Mouse (Mus musculus) mature B cell (primary cell): ENCODE results near the gene Tut1.
"Not testable (repeated sequence)": the region's sequence is repeated elsewhere in the genome, so short reads cannot be mapped to it uniquely, and the experiment has no call there.

Source experiments
- in situ Hi-C: fragments of 300-500 bp; cut with MboI; formaldehyde crosslinking; loops from 2 replicates; pipeline ENCODE4 v1.14.3; 2019

Gene Tut1

GRCm38 (mm10) chr19:8942276-8942964 is 11.2 kb upstream of the Tut1 start:
- in situ Hi-C loops: no loop called here

- in situ Hi-C loops: no loop called here
Measured at GRCm38 (mm10) chr19:8943047-8943446, 10.6 kb upstream of the Tut1 start.

GRCm38 (mm10) chr19:8944062-8944461 is 9.6 kb upstream of the Tut1 start:
- in situ Hi-C loops: no loop called here

- in situ Hi-C loops: no loop called here
Measured at GRCm38 (mm10) chr19:8944750-8945149, 8.9 kb upstream of the Tut1 start.

- in situ Hi-C loops: no loop called here
Measured at GRCm38 (mm10) chr19:8945251-8945650, 8.4 kb upstream of the Tut1 start.

- in situ Hi-C loops: no loop called here
Measured at GRCm38 (mm10) chr19:8946929-8947328, 6.7 kb upstream of the Tut1 start.

GRCm38 (mm10) chr19:8950190-8950589 is 3.5 kb upstream of the Tut1 start:
- in situ Hi-C loops: no loop called here

- in situ Hi-C loops: no loop called here
Measured at GRCm38 (mm10) chr19:8952241-8952640, 1.4 kb upstream of the Tut1 start.

- in situ Hi-C loops: no loop called here
Measured at GRCm38 (mm10) chr19:8954171-8954570, 524 bp downstream of the Tut1 start.

GRCm38 (mm10) chr19:8962256-8962655 is 8.6 kb downstream of the Tut1 start:
- in situ Hi-C loops: no loop called here

- in situ Hi-C loops: no loop called here
Measured at GRCm38 (mm10) chr19:8965075-8965474, 11.4 kb downstream of the Tut1 start.

GRCm38 (mm10) chr19:8965771-8966170 is 12.1 kb downstream of the Tut1 start:
- in situ Hi-C loops: no loop called here

GRCm38 (mm10) chr19:8966198-8966589 is 12.5 kb downstream of the Tut1 start:
- in situ Hi-C loops: no loop called here

- in situ Hi-C loops: no loop called here
Measured at GRCm38 (mm10) chr19:8966590-8967372, 13.1 kb downstream of the Tut1 start, which contains the start of gene Eef1g. Gene Eef1g (plus strand): TSS chr19:8967041.

- in situ Hi-C loops: no loop called here
Measured at GRCm38 (mm10) chr19:8967373-8967743, 13.7 kb downstream of the Tut1 start.

GRCm38 (mm10) chr19:8967893-8968292 is 14.2 kb downstream of the Tut1 start:
- in situ Hi-C loops: no loop called here

GRCm38 (mm10) chr19:8972491-8972890 is 18.8 kb downstream of the Tut1 start:
- in situ Hi-C loops: not testable (repeated sequence)

- in situ Hi-C loops: no loop called here
Measured at GRCm38 (mm10) chr19:8974638-8975037, 21.0 kb downstream of the Tut1 start.

GRCm38 (mm10) chr19:8975491-8975890 is 21.8 kb downstream of the Tut1 start:
- in situ Hi-C loops: no loop called here

GRCm38 (mm10) chr19:8976535-8976934 is 22.9 kb downstream of the Tut1 start:
- in situ Hi-C loops: no loop called here

GRCm38 (mm10) chr19:8980771-8981170 is 27.1 kb downstream of the Tut1 start:
- in situ Hi-C loops: no loop called here

- in situ Hi-C loops: no loop called here
Measured at GRCm38 (mm10) chr19:8981450-8982168, 28.0 kb downstream of the Tut1 start.
